Mouse (Mus musculus): ENCODE data around the gene Tnnt3. TPM values are rescaled to one million over a fixed set of nuclear protein-coding genes. Genes with fewer than 3 reads are reported as not detected.

Tnnt3 gene
- polyA plus RNA-seq, 1 experiment from 2014 or later: 167 TPM

- 46% methylated on average over 4 of the region's 4 CpGs for WGBS
- ATAC-seq (ENCODE audit: insufficient number of reproducible peaks, low FRiP score, low TSS enrichment, low read depth): no peak
Observed at GRCm38 (mm10) chr7:142506501-142506900, 7.9 kb downstream of the Tnnt3 start.

DNA sequence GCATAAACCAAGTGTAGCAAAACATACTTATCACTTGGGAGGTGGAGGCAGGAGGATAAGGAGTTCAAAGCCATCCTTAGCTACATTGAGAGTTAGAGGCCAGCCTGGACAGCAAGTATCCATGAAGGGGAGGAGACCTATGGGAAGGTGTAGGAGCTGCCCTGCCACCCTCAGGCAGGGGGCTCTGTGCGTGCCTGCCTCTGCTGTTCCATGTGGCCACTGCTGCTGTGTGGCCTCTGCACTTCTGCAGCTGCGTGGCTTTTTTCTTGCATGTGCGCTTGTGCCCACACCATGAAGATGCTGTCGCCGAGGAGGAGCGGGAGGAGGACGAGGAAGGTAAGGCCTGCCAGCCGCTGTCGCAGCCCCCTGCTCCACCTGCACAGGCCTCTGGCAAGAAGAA lies 8.8 kb downstream of the Tnnt3 start:
- peak overlapping the region; percentile 98; the same call in 1 of the 2 replicates for H3K27ac ChIP-seq (replicated peaks)
- no peak overlapping the region for H3K4me3 ChIP-seq (replicated peaks)
- H3K4me1 ChIP-seq: peaks cover 50% of the 10 kb centered on the region
- no peaks in the 10 kb centered on the region for H3K9me3 ChIP-seq (replicated peaks)
- H3K27me3 ChIP-seq: no peaks in the 10 kb centered on the region
- H3K4me2 ChIP-seq (replicated peaks): no peak overlapping the region
- H3K36me3 ChIP-seq: no peaks in the 10 kb centered on the region
- WGBS: 92% methylated on average over 9 of the region's 9 CpGs
- ATAC-seq (ENCODE audit: insufficient number of reproducible peaks, low FRiP score, low TSS enrichment, low read depth): no peak
- no peak overlapping the region for H3K9ac ChIP-seq

More at GRCm38 (mm10) chr7:142506501-142506900, 7.9 kb downstream of the Tnnt3 start:
- Histone ChIP-seq H3K9me3 (replicated peaks) (no peaks in the 10 kb centered on the region), H3K4me1 (peaks cover 50% of the 10 kb centered on the region), H3K4me2 (replicated peaks) (no peak overlapping the region), H3K36me3 (no peaks in the 10 kb centered on the region), H3K27ac (replicated peaks) (peak overlapping the region; percentile 31; the same call in 1 of the 2 replicates), H3K27me3 (no peaks in the 10 kb centered on the region), H3K9ac (no peak overlapping the region), H3K4me3 (replicated peaks) (no peak overlapping the region)

GRCm38 (mm10) chr7:142509518-142509917 lies 10.9 kb downstream of the Tnnt3 start:
- Histone ChIP-seq H3K36me3 (no peaks in the 10 kb centered on the region), H3K4me1 (peaks cover 52% of the 10 kb centered on the region), H3K9ac (no peak overlapping the region), H3K27me3 (no peaks in the 10 kb centered on the region), H3K27ac (replicated peaks) (peak overlapping the region; percentile 98), H3K4me3 (replicated peaks) (no peak overlapping the region), H3K9me3 (replicated peaks) (no peaks in the 10 kb centered on the region), H3K4me2 (replicated peaks) (no peak overlapping the region)
- peak; percentile 17; the same call in 1 of the 2 replicates for ATAC-seq (ENCODE audit: insufficient number of reproducible peaks, low FRiP score, low TSS enrichment, low read depth)
- 20% methylated on average over 14 of the region's 14 CpGs for WGBS

DNA sequence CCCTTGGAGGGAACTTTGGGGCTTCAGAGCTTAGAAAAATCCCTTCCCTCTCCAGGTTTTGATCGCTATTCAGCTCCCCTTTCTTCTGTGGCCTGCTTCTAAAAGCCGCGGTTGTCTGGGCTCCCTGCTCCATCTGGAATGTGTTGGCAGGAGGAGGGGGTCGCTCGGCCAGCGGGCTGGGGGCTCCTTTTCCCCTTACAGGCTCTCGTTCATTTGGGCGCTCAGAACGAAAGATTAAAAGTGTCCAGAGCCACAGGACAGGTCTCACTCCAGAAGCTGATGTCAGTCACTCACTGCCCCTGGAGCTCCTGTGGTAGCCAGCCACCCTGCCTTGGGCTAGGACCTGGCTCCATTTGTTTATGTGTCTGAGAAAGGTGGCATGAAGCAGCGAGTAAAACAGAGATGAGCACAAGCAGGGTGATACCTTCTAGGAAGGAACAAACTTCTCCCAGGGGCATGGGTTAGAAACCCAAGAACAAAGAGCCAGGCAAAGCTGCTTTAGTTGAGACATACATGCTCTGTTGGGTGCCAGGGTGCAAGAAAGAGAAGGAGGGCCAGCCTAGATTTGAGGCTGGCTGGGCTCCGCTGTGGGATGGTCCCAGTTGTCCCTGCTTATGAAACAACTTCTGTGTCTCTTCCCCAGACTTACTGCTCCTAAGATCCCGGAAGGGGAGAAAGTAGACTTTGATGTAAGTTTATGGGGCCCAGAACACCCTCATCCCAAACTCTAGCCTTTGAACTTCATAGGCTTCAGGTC lies 11.6 kb downstream of the Tnnt3 start:
- H3K27ac ChIP-seq (replicated peaks): peak overlapping the region; percentile 98
- H3K4me2 ChIP-seq (replicated peaks): no peak overlapping the region
- H3K4me1 ChIP-seq: peaks cover 57% of the 10 kb centered on the region
- no peaks in the 10 kb centered on the region for H3K9me3 ChIP-seq (replicated peaks)
- no peaks in the 10 kb centered on the region for H3K27me3 ChIP-seq
- 10% methylated on average over 12 of the region's 12 CpGs for WGBS
- no peak overlapping the region for H3K4me3 ChIP-seq (replicated peaks)
- no peaks in the 10 kb centered on the region for H3K36me3 ChIP-seq
- no peak overlapping the region for H3K9ac ChIP-seq
- peak; percentile 67 for ATAC-seq (ENCODE audit: insufficient number of reproducible peaks, low FRiP score, low TSS enrichment, low read depth)

DNA sequence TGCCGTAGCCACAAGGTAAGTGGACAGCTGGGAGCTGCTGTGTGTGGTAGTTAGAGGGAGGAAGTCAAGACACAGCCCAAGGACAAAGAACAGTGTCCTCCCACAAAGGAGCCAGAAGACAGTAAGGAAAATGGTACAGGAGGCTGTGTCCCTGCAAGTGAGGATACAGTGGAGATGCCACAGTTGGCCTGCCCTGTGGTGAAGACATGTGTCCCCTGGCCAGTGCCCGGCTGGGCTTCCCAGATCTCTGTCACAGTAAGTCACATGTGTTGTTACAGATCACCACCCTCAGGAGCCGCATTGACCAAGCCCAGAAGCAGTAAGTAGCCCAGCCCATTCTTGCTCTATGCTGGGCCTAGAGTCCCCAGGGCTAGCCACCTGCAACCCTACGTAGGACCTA lies 15.4 kb downstream of the Tnnt3 start:
- H3K9ac ChIP-seq: no peak overlapping the region
- peaks cover 45% of the 10 kb centered on the region for H3K4me1 ChIP-seq
- H3K27ac ChIP-seq (replicated peaks): peak overlapping the region; percentile 94; the same call in 1 of the 2 replicates
- no peaks in the 10 kb centered on the region for H3K36me3 ChIP-seq
- no peak for ATAC-seq (ENCODE audit: insufficient number of reproducible peaks, low FRiP score, low TSS enrichment, low read depth)
- H3K9me3 ChIP-seq (replicated peaks): no peaks in the 10 kb centered on the region
- no peak overlapping the region for H3K4me3 ChIP-seq (replicated peaks)
- no peaks in the 10 kb centered on the region for H3K27me3 ChIP-seq
- 82% methylated on average over 4 of the region's 4 CpGs for WGBS
- no peak overlapping the region for H3K4me2 ChIP-seq (replicated peaks)

GRCm38 (mm10) chr7:142516221-142516978 lies 17.8 kb downstream of the Tnnt3 start:
- Histone ChIP-seq H3K4me3 (replicated peaks) (no peak overlapping the region), H3K4me1 (peaks cover 27% of the 10 kb centered on the region), H3K9ac (no peak overlapping the region), H3K36me3 (no peaks in the 10 kb centered on the region), H3K27me3 (no peaks in the 10 kb centered on the region), H3K4me2 (replicated peaks) (peak overlapping the region; percentile 28; the same call in 1 of the 2 replicates), H3K9me3 (replicated peaks) (no peaks in the 10 kb centered on the region), H3K27ac (replicated peaks) (peak overlapping the region; percentile 94)
- peak; percentile 89 for ATAC-seq (ENCODE audit: insufficient number of reproducible peaks, low FRiP score, low TSS enrichment, low read depth)
- 25% methylated on average over 21 of the region's 21 CpGs for WGBS

GRCm38 (mm10) chr7:142517531-142517930 lies 18.9 kb downstream of the Tnnt3 start:
- Histone ChIP-seq H3K4me1 (peaks cover 33% of the 10 kb centered on the region), H3K9ac (no peak overlapping the region), H3K27ac (replicated peaks) (peak overlapping the region; percentile 94), H3K36me3 (no peaks in the 10 kb centered on the region), H3K27me3 (no peaks in the 10 kb centered on the region), H3K9me3 (replicated peaks) (no peaks in the 10 kb centered on the region), H3K4me2 (replicated peaks) (no peak overlapping the region), H3K4me3 (replicated peaks) (no peak overlapping the region)
- no peak for ATAC-seq (ENCODE audit: insufficient number of reproducible peaks, low FRiP score, low TSS enrichment, low read depth)
- WGBS: 78% methylated on average over 3 of the region's 3 CpGs

- no peak overlapping the region for H3K4me2 ChIP-seq (replicated peaks)
- 73% methylated on average over 4 of the region's 4 CpGs for WGBS
Observed at GRCm38 (mm10) chr7:142520331-142520730, 21.7 kb downstream of the Tnnt3 start.

DNA sequence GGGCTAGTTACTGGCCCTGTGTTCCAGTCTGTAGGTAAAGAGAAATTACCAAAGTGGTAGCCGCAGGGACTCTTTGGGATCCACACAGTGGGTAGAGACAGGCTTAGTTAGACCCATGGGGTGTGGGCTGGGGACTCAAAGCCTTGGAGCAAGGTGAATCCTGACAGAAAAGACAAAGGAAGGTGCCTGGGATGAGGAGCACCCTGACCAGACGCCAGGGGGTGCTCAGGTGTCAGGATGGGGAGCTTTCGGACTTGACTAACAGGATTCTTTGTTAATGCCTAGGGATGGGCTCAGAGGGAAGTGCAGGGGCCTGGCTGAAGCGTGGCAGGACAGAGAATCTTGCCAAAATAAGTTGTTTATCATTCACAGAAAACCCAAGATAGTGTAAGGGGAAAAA lies 23.7 kb downstream of the Tnnt3 start:
- H3K9me3 ChIP-seq (replicated peaks): no peaks in the 10 kb centered on the region
- no peaks in the 10 kb centered on the region for H3K36me3 ChIP-seq
- 29% methylated on average over 4 of the region's 4 CpGs for WGBS
- no peak overlapping the region for H3K4me2 ChIP-seq (replicated peaks)
- no peak overlapping the region for H3K9ac ChIP-seq
- H3K27me3 ChIP-seq: no peaks in the 10 kb centered on the region
- H3K4me1 ChIP-seq: peaks cover 43% of the 10 kb centered on the region
- no peak for ATAC-seq (ENCODE audit: insufficient number of reproducible peaks, low FRiP score, low TSS enrichment, low read depth)
- H3K4me3 ChIP-seq (replicated peaks): no peak overlapping the region
- peak overlapping the region; percentile 87 for H3K27ac ChIP-seq (replicated peaks)

More at GRCm38 (mm10) chr7:142520331-142520730, 21.7 kb downstream of the Tnnt3 start:
- peaks cover 44% of the 10 kb centered on the region for H3K4me1 ChIP-seq
- H3K27ac ChIP-seq (replicated peaks): no peak overlapping the region
- no peak overlapping the region for H3K9ac ChIP-seq
- H3K36me3 ChIP-seq: no peaks in the 10 kb centered on the region
- no peak for ATAC-seq (ENCODE audit: insufficient number of reproducible peaks, low FRiP score, low TSS enrichment, low read depth)
- no peaks in the 10 kb centered on the region for H3K27me3 ChIP-seq
- H3K4me3 ChIP-seq (replicated peaks): no peak overlapping the region
- no peaks in the 10 kb centered on the region for H3K9me3 ChIP-seq (replicated peaks)

DNA sequence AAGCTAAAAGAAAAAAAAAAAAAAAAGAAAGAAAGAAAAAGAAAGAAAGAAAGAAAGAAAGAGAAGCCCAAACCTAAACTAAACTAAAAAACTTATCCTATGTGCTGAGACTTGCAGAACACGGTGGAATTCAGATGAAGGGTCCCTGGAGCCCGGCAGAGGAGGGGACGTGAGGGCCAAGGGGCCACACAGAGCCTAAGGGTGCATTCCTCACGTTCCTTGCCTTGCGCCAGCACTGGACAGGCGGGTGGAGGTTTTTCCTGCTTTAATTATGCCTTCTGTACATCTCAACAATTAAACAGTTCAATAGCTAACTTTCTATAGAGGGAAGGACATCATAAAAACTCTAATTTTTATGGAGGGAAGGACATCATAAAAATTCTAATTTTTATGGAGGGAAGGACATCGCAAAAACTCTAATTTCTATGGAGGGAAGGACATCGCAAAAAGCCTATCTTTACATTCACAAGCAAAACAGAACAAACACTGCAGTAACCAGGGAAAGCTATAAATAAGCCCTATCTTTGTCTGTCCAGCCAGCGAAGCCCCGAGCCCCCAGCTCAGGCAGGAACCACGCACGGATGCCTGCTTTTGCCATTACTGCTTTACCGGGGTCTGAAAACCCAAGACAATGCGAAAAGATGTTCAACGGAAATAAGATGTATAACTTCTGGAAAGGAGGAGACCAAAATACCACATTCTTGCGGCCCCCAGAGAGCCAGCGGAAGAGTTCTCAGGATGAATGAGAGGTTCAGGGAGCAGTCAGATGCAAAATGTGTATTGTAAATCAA lies 24.8 kb downstream of the Tnnt3 start:
- H3K4me1 ChIP-seq: peaks cover 49% of the 10 kb centered on the region
- H3K4me2 ChIP-seq (replicated peaks): no peak overlapping the region
- no peak overlapping the region for H3K9ac ChIP-seq
- 31% methylated on average over 17 of the region's 17 CpGs for WGBS
- no peak for ATAC-seq (ENCODE audit: insufficient number of reproducible peaks, low FRiP score, low TSS enrichment, low read depth)
- H3K4me3 ChIP-seq (replicated peaks): no peak overlapping the region
- no peaks in the 10 kb centered on the region for H3K27me3 ChIP-seq
- peak overlapping the region; percentile 87 for H3K27ac ChIP-seq (replicated peaks)
- H3K9me3 ChIP-seq (replicated peaks): no peaks in the 10 kb centered on the region
- no peaks in the 10 kb centered on the region for H3K36me3 ChIP-seq
